Mouse (Mus musculus): ENCODE measurements at regions not wholly inside any gene's neighbourhood (a gene's known extent, or its start where the extent isn't known, plus 50 kb on each side); places are given as distances from the start of the nearest gene placed in this dataset.

GRCm38 (mm10) chr11:64369516-64369915 is 65.6 kb upstream of the Hs3st3a1 start:
- DNase-seq (ENCODE audit: extremely low spot score in 1 of 2, low spot score in 1 of 2), result peak in 1 of 2 experiments; percentile 3

GRCm38 (mm10) chr11:64335456-64335855 is 99.7 kb upstream of the Hs3st3a1 start:
- no peak for DNase-seq (ENCODE audit: extremely low spot score in 1 of 2, low spot score in 1 of 2)

- no peak for DNase-seq (ENCODE audit: extremely low spot score in 1 of 2, low spot score in 1 of 2)
Observed at GRCm38 (mm10) chr11:64332406-64332805, 102.7 kb upstream of the Hs3st3a1 start.

- DNase-seq (ENCODE audit: extremely low spot score in 1 of 2, low spot score in 1 of 2), result peak in 1 of 2 experiments; percentile 7
Observed at GRCm38 (mm10) chr11:64331811-64332210, 103.3 kb upstream of the Hs3st3a1 start.

GRCm38 (mm10) chr11:64329129-64329528 is 106.0 kb upstream of the Hs3st3a1 start:
- DNase-seq (ENCODE audit: extremely low spot score in 1 of 2, low spot score in 1 of 2), result no peak

- no peak for DNase-seq (ENCODE audit: extremely low spot score in 1 of 2, low spot score in 1 of 2)
Observed at GRCm38 (mm10) chr11:64327771-64328170, 107.4 kb upstream of the Hs3st3a1 start.

- DNase-seq (ENCODE audit: extremely low spot score in 1 of 2, low spot score in 1 of 2), result no peak
Observed at GRCm38 (mm10) chr11:64326646-64327045, 108.5 kb upstream of the Hs3st3a1 start.

- no peak for DNase-seq (ENCODE audit: extremely low spot score in 1 of 2, low spot score in 1 of 2)
Observed at GRCm38 (mm10) chr11:64321900-64322425, 113.2 kb upstream of the Hs3st3a1 start.

GRCm38 (mm10) chr11:64317458-64317857 is 117.7 kb upstream of the Hs3st3a1 start:
- DNase-seq (ENCODE audit: extremely low spot score in 1 of 2, low spot score in 1 of 2), result no peak

GRCm38 (mm10) chr11:64314997-64315396 is 120.1 kb upstream of the Hs3st3a1 start:
- DNase-seq (ENCODE audit: extremely low spot score in 1 of 2, low spot score in 1 of 2), result no peak

- peak in 1 of 2 experiments; percentile 6 for DNase-seq (ENCODE audit: extremely low spot score in 1 of 2, low spot score in 1 of 2)
Observed at GRCm38 (mm10) chr11:64313241-64313640, 121.9 kb upstream of the Hs3st3a1 start.

- no peak for DNase-seq (ENCODE audit: extremely low spot score in 1 of 2, low spot score in 1 of 2)
Observed at GRCm38 (mm10) chr11:64309881-64310280, 125.3 kb upstream of the Hs3st3a1 start.

GRCm38 (mm10) chr11:64297825-64298224 is 137.3 kb upstream of the Hs3st3a1 start:
- no peak for DNase-seq (ENCODE audit: extremely low spot score in 1 of 2, low spot score in 1 of 2)

GRCm38 (mm10) chr11:64288236-64288635 is 146.9 kb upstream of the Hs3st3a1 start:
- DNase-seq (ENCODE audit: extremely low spot score in 1 of 2, low spot score in 1 of 2), result no peak

- no peak for DNase-seq (ENCODE audit: extremely low spot score in 1 of 2, low spot score in 1 of 2)
Observed at GRCm38 (mm10) chr11:64287499-64287898, 147.6 kb upstream of the Hs3st3a1 start.

- no peak for DNase-seq (ENCODE audit: extremely low spot score in 1 of 2, low spot score in 1 of 2)
Observed at GRCm38 (mm10) chr11:64281781-64282180, 153.4 kb upstream of the Hs3st3a1 start.

GRCm38 (mm10) chr11:64278259-64279003 is 156.7 kb upstream of the Hs3st3a1 start:
- DNase-seq (ENCODE audit: extremely low spot score in 1 of 2, low spot score in 1 of 2), result no peak

GRCm38 (mm10) chr11:64273726-64274125 is 161.4 kb upstream of the Hs3st3a1 start:
- no peak for DNase-seq (ENCODE audit: extremely low spot score in 1 of 2, low spot score in 1 of 2)

- no peak for DNase-seq (ENCODE audit: extremely low spot score in 1 of 2, low spot score in 1 of 2)
Observed at GRCm38 (mm10) chr11:64273214-64273613, 161.9 kb upstream of the Hs3st3a1 start.

- DNase-seq (ENCODE audit: extremely low spot score in 1 of 2, low spot score in 1 of 2), result no peak
Observed at GRCm38 (mm10) chr11:64268121-64268520, 167.0 kb upstream of the Hs3st3a1 start.

- DNase-seq (ENCODE audit: extremely low spot score in 1 of 2, low spot score in 1 of 2), result no peak
Observed at GRCm38 (mm10) chr11:64267547-64267946, 167.6 kb upstream of the Hs3st3a1 start.
